Mouse (Mus musculus): ENCODE data around the gene Atp8b5.

GRCm38 (mm10) chr4:43416071-43416490, 149.1 kb downstream of the Atp8b5 start:
- TF ChIP-seq POLR2A (IDR thresholded peaks at IDR 0.05; ENCODE audit: insufficient read depth, low read depth, low read length) (no peak), CTCF (IDR thresholded peaks at IDR 0.05; ENCODE audit: insufficient read depth, low read depth, low read length) (no peak)
